Mouse (Mus musculus) C2C12 (cell line): ENCODE measurements around the gene Cdk5.

ENCODE experiments used
- CEBPB ChIP-seq: IDR thresholded peaks from one replicate; pipeline ENCODE4 v1.6.1; 2011; ENCODE audit warnings: low read depth, mild to moderate bottlenecking, control low read depth, moderate library complexity
- CTCF ChIP-seq: IDR thresholded peaks from one replicate; pipeline ENCODE4 v1.5.1; 2011; ENCODE audit not compliant: control insufficient read depth, insufficient read depth, insufficient read length
- MAX ChIP-seq: IDR thresholded peaks from one replicate; pipeline ENCODE4 v1.6.1; 2011; ENCODE audit warnings: mild to moderate bottlenecking, control low read depth
- MYOD1 ChIP-seq: IDR thresholded peaks from one replicate; pipeline ENCODE4 v1.6.1; 2011; ENCODE audit warnings: low read depth; ENCODE audit not compliant: control insufficient read depth, insufficient read length

DNA sequence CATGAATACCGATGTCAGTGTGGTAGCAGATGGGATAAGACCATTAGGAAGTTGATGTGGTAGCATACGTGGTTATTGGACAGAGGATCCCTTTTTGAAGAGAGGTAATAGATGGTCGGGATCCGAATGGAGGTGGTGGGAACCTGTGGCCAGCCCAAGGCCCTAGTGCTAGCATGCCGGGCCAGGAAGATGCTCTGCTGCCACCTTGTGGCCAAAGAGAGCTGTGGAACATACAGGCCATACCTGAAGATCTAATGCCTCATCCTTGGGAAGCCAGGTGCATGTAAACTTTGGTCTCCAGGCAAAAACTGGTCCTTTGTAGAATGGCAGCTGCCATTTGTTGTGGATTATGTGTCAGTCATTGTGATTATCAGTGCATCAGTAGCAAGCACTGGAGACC, 47.3 kb upstream of the Cdk5 start:
- TF ChIP-seq CTCF (peak; percentile 87), MAX (no peak), CEBPB (no peak), MYOD1 (no peak)
